Mouse (Mus musculus): ENCODE data around the gene Lrrfip1.
A peak's percentile ranks its signal among the peaks of the same experiment; 100 is the strongest.

Gene Lrrfip1

GRCm38 (mm10) chr1:90998268-90998890, at the start of gene Lrrfip1:
Gene Lrrfip1, plus strand, starts transcription at chr1:90998737.
- DNase-seq (ENCODE audit: low read depth, low spot score) = peak; percentile 75

GRCm38 (mm10) chr1:90949309-90949708, 49.2 kb upstream of the Lrrfip1 start:
- DNase-seq (ENCODE audit: low read depth, low spot score) = no peak

DNA sequence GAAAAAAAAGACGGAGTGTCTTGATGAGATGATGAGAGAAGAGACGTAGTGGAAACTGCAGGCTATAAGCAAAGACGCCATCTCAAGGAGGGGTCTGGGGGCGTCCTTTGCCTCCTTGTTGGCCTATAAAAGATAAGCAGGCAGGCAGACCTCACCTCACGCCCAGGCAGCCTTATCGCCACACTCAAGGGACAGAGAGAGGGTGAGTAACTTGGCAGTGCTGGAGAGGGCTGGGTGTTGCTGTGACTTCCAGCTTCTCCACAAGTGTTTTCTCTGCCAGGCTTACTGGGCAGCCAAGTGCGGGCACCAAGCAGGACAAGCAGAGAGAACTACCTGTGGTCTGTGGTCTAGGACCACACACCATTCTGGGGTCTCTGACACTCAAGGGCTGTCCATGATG, 46.9 kb upstream of the Lrrfip1 start:
- no peak for DNase-seq (ENCODE audit: low read depth, low spot score)

DNA sequence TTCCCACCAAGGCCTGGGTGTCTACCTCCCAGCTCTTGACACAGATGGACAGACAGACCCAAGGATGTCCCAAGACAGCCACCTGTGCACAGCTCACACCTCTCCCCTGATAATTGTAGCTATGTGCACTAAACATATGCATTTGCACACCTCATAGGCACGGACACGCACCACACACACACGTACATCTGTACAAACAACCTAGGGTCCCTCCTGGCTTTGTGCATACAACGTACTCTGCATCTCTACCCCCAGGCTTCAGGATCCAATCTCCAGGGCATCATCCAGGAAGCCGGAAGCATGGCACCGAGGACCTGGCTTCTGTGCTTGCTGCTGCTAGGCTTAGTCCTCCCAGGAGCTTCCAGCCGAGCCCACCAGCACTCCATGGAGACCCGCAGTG, 45.7 kb upstream of the Lrrfip1 start, which contains the start of gene Prlh:
Gene Prlh, plus strand, starts transcription at position 301 of the 400 bp plus-strand sequence.
- DNase-seq (ENCODE audit: low read depth, low spot score) = no peak

DNA sequence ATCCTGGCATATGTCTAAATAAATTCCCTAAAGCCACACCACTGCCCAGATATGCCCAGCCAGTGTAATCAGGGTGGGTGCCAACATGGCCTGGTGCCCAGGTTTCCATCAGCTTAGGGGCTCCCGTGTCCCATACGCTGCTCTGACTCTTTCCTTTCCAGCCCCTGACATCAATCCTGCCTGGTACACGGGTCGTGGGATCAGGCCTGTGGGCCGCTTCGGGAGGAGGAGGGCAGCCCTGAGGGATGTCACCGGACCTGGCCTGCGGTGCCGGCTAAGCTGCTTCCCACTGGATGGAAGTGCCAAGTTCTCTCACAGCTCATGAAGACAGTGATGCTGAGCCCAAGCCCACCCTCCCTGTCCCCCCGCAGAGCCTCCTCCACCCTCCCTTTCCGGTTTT, 44.8 kb upstream of the Lrrfip1 start:
- no peak for DNase-seq (ENCODE audit: low read depth, low spot score)

DNA sequence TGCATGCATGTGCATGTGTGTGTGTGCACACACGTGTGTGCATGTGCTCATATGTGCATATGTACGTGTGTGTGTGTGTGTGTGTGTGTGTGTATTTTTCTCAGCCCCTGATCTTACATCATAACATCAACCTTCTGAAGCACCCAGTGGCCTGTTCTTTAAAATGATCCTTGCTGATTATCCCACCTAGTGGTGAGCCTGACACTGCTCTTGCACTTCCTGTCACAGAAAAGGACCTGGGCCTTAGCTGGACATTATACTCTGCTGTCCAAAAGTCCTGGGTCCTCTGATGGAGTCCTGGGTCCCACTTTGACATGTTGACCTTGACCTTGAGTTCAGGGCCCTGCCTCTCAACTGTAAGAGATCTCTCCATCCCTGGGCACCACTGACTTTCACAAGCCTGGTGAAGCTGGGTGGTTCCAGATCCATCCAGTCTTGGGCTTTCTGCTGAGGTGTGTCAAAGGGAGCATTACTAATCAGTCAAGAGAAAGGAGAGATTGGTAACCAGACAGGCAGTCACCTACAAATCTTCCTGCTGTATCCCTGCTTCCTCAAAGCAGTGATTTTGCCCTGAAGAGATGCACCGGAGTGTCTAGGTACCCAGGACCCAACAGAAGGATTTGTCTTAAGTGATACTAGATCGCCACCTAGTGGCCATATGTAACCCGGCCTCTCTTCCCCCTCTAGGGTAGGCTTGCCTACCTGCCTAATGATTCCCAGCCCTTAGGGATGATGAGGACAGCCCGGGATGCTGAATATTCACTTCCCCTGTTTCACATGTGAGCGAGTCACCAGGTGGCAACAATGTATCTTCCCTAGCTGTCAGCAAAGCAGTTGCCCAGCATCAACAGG, 42.1 kb upstream of the Lrrfip1 start:
- peak; percentile 85 for DNase-seq (ENCODE audit: low read depth, low spot score)

GRCm38 (mm10) chr1:90962526-90962925, 36.0 kb upstream of the Lrrfip1 start:
- DNase-seq (ENCODE audit: low read depth, low spot score) = no peak

DNA sequence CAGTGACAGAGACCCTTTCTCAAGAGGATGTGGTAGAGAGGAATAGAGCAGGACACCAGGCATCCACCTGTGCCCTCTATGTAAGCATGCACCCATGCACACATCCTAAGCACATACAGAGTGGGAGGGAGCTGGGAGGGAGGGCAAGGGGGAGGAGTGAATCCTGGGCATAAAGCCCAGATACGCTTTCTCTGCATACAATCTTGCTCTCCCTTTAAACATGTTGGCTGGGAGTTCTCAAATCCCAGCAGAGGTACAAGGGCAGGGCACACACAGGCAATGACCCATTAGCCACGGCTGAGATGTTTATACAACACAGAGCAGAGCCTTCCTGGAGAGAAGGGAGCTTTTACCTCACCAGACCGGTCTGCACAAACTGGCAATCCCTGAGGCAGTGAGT, 35.5 kb upstream of the Lrrfip1 start:
- no peak for DNase-seq (ENCODE audit: low read depth, low spot score)

DNA sequence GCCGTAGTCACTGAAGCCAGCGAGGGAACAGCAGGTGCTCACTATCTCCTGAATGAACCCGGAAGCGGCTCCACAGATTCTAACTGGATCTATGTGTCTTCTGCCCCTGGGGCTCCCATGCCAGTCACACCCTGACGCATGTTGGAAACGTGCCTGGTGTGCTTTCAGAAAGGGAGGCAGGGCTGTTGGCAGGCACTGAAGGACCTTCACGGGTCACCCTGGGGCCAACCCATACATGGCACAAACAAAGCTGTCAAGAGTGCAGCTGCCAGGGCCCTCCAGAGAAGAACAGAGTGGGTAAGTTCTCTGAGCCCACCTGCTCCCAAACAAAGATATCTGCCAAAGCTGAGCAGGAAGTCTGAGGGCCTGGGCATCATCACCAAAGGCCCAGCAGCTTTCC, 31.0 kb upstream of the Lrrfip1 start:
- no peak for DNase-seq (ENCODE audit: low read depth, low spot score)

- peak; percentile 68 for DNase-seq (ENCODE audit: low read depth, low spot score)
Measured at GRCm38 (mm10) chr1:90968649-90969048, 29.9 kb upstream of the Lrrfip1 start.

GRCm38 (mm10) chr1:90969347-90969784, 29.2 kb upstream of the Lrrfip1 start, which contains the start of gene Rab17:
Gene Rab17, minus strand, starts transcription at chr1:90969661.
- DNase-seq (ENCODE audit: low read depth, low spot score) = no peak

DNA sequence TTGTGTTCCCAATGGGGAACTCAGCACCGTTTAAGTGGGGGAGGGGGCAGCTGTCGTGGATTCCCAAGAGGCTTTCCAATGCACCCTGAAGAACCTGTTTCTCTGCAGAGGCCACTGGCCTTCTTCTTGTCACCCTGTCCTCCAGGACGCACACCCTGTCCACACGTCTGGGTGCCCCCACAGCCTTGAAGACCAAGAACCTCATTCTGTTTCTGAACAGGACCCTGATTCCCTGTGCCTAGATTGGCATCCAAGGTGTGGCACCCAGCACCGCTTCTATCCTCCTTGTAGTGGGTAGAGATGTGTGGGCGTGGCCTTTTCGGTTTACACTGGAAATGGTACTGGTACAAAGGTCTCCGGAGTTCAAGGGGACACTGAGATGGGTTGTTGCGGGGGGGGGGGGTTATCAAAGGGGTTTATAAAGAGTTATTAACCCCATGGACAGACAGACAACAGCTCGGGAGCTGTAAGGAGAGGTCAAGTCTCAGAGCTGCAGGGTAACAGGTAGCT, 28.6 kb upstream of the Lrrfip1 start:
- DNase-seq (ENCODE audit: low read depth, low spot score) = no peak

DNA sequence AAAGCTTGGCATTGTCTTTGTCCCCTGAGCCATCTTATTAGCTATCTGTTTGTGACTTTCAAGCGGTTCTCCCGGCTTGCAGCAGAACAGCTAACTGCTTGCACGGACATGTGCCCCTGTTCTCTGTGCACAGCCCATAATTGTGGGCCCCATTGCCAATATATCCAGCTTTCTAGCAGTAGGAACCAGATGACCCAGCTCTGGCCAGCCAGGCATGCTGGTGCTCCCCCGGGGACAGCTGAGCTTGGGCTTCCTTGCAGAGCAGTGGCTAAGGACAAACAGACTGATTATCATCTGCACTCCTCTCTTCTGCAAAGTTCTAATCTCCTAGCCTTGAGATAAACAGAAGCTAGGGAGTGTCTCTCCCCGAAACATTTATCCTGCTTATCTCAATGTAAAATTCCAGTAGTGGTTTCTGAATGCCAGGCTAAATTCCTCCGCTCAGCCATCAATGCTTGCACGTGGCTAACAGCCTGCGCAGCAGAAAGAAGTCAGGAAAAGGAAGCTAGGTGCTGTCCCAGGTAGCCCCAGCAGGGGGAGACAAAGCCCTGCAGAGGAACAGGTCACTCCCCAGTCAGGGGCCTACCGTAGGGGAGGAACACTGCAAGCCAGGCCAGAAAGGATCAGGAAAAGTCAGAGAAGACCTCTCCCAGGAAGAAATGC, 25.5 kb upstream of the Lrrfip1 start:
- DNase-seq (ENCODE audit: low read depth, low spot score) = peak; percentile 90

DNA sequence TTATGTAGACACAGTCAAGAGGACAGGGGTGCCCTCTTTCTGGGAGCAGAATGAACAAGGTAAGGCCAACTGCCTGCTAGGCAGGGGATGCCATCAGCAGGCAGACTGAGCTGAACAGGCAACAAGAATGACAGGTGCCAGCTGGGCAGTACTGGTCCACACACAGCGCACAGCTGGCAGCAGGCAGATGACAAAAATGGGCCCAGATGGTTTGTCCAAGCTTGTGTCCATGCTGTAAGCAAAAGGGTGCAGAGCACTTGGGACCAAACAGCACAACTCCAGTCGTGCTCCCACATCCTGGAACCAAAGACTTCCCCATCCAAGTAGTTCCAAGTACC, 25.0 kb upstream of the Lrrfip1 start:
- no peak for DNase-seq (ENCODE audit: low read depth, low spot score)

DNA sequence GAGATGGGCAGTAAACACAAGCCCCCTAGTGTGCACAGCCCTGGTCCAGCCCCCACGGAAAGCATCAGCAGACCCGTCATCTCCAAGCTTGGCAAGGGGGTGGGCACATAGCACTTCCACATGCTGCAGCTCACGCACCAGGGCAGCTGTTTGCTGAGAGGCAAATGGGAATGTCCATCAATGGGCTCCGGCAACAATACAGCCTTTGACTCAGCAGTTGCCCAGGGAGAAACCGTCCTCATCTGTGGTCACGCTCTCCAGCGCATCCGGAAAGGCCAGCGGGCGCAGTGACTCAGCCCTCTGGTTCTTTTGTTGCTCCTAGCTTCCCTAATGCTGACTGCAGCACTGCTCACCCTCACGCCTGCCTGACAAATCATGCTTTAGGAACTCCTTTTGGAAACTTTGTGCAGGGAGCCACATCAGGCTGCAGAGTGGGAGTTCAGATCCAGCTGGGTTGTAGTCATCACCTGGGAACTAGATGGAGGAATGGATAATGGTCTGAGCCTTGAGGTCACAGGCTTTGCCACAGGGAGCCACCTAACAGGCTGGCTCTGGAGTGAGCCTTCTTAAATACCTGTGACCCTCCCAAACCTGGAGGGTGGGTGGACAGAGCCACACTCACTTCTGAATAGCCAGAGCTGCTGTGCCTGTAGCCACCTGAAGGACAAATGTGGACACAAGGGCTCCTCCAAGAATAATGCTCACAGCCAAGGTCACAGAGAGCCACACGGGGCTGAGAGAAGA, 23.5 kb upstream of the Lrrfip1 start:
- DNase-seq (ENCODE audit: low read depth, low spot score) = peak; percentile 91

DNA sequence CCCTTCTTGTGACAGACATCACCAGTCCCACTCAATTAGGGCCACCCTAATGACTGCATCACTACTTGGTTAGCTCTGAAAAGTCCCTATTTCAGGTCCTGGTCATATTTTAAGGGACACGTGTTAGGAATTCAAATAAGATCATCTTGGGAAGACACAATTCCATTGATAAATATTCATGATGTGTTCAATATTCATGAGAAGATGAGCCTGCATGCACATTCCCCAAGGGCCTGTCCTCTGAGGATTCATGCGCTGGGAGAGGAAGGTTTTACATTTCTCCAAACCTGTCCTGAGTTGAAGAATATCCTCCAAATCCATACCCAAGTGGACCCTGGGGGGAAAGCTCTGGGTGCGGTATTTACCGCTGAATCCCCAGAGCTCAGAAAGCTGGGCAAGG, 22.6 kb upstream of the Lrrfip1 start:
- DNase-seq (ENCODE audit: low read depth, low spot score) = no peak

GRCm38 (mm10) chr1:90980638-90981330, 17.8 kb upstream of the Lrrfip1 start:
- peak; percentile 78 for DNase-seq (ENCODE audit: low read depth, low spot score)

DNA sequence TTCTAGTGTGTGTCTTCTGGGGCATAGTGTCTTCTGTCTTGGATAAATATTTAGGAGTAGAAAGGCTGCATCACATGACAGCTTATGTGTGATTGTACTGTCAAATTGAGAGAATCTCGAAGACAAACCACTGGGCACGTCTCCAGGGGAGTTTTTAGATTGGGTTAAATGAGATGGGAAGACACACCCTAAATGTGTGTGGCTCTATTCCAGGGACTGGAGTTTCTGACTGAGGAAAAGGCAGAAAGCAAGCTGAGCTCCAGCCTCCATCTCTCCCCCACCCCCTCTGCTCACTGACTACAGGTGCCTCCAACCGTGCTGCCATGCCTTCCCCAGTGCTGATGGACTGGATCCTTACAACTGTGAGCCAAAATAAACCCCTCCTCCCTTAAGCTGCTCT, 17.2 kb upstream of the Lrrfip1 start:
- DNase-seq (ENCODE audit: low read depth, low spot score) = peak; percentile 47

- DNase-seq (ENCODE audit: low read depth, low spot score) = no peak
Measured at GRCm38 (mm10) chr1:90995916-90996315, 2.6 kb upstream of the Lrrfip1 start.

- no peak for DNase-seq (ENCODE audit: low read depth, low spot score)
Measured at GRCm38 (mm10) chr1:90997136-90997535, 1.4 kb upstream of the Lrrfip1 start.

DNA sequence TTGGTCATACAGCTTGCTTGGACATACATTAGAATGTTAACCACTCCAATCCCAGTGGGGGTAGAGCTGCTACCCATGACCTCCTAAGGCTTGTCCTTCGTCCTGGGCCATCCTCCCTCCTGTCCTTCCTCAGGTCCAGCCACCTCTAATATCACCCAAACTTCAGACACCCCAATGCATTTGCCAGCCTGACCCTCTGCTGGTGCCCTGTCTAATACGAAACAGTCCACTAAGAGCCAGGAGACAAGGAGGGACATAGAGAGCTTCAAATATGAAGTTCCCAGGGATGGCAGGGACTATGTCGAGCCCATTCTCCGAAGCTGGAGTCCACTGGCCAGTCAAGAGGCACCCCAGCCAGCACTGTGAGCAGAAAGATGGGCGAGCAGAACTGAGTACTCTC, 896 bp upstream of the Lrrfip1 start:
- DNase-seq (ENCODE audit: low read depth, low spot score) = no peak

Data from brain, adult 2 months (tissue).